Mouse (Mus musculus): ENCODE results near the gene Tmem132b.
"Not testable (repeated sequence)": the region's sequence is repeated elsewhere in the genome, so short reads cannot be mapped to it uniquely, and the experiment has no call there.

Gene Tmem132b

DNA sequence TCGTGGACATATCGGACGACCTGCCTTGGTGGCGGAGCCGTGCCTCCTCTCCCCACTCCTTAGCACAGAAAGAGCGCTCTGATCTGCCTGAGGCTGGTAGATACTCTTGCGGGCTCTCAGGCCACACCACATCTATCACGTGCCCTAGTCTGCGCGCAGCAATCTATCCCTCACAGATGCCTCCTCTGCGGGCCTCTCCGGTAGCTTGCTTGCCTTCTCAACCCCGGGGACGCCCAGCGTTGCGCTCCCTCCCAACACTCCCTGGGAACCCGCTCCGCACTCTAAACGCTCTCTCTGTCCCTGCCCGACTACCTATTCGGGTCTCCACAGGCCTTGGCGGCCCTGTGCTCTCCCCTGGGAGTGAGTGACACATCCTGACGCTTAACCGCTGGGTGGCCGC is at the start of gene Tmem132b:
TSS of gene Tmem132b (plus strand) at position 141 of the 400 bp plus-strand sequence.
- DNase-seq (ENCODE audit: low read depth, low spot score), result no peak

DNA sequence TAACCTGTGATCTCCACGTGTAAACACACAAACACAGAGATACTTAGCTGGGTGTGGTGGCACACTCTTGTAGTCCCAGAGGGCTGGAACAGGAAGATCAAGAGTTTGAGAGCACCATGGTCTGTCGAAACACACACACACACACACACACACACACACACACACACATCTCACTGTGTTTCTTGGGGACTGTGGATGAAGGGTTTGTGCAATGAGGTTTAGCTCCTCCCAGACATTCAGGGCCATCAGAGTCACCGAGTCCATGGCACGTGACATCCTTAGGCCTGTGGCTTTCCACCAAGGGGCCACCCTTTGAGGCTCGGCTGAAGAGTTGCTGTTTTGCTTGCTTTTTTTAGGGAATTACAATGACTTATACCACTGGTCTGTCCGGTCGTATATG is 49.1 kb upstream of the Tmem132b start:
- DNase-seq (ENCODE audit: low read depth, low spot score), result no peak

DNA sequence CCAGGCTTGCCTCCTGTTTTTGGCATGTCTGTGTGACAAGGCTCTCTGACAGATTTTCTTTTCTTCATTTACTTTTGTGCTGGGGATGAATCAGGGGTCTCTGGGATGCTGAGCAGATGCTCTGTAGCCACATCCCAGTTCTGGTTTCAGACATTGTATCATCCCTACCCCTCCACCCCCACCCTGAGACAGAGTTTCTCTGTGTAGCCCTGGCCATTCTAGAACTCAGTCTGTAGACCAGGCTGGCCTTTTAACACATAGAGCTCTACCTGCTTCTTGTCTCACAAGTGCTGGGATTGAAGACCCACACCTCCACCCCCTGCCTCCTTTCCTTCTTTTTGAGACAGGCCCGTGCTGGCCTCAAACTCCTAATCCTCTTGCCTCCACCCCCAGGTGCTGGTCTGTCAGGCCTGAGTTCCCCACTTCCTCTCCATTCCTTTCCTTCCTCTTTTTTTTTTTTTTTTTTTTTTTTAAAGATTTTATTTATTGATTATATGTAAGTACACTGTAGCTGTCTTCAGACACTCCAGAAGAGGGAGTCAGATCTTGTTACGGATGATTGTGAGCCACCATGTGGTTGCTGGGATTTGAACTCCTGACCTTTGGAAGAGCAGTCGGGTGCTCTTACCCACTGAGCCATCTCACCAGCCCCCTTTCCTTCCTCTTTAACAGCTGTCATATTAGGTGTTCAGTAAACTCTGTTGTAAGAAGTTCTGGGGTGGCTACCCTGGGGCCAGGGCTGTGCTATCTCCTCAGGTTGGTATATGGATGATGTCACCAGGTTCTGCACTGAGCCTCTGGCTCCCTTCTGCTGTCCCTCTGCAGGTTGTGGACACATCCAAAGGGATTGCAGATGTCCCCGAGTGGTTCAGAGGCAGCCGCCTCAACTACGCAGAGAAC is 47.6 kb upstream of the Tmem132b start:
- no peak for DNase-seq (ENCODE audit: low read depth, low spot score)

DNA sequence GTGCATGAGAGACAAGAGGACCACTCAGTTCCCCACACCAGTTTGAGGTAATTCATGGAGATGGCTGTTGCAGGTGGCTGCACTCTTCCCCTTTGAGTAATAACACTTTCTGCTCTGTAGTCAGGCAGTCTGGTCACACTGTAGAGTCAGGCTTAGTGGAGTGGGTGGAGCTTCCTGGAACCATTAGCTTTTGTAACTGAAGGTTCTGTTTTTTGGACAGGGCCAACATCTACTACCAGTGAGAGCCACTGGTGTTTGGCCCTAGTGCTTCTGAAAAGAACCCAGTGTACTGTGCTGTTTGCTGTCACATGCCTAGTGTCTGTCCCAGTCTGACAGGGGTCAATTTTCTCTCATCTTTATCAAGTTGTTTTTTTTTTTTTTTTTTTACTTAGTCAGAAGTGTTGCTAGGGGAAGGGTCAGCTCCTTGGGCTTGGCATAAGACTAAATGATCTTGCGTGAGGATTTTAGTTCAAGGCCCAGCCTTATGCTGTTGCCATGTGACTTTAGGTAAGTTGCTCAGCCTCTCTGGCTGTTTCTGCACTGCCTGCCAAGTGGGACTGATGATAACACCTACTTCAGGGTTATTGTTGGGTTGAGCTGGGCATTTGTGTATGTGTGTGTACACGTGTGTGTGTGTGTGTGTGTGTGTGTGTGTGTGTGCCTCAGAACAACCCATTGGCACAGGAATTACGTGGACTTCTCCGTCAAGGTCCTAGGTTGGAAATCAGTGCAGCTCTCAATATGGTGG is 46.4 kb upstream of the Tmem132b start:
- DNase-seq (ENCODE audit: low read depth, low spot score), result no peak

DNA sequence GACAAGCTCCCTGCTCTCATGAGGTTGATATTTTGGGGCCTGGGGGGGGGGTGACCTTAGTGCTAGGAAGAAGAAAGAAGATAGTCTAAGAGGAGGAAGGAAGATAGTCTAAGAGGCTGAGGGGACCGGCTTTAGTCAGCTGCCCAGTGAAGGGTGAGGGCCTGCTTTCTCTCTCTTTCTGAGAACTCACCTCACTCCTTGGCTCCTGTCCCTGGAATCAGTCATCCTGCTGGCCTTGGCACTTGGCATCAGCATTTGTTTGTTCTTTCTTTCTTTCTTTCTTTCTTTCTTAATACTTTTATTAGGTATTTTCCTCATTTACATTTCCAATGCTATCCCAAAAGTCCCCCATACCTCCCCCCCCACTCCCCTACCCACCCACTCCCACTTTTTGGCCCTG is 45.5 kb upstream of the Tmem132b start:
- DNase-seq (ENCODE audit: low read depth, low spot score), result no peak

DNA sequence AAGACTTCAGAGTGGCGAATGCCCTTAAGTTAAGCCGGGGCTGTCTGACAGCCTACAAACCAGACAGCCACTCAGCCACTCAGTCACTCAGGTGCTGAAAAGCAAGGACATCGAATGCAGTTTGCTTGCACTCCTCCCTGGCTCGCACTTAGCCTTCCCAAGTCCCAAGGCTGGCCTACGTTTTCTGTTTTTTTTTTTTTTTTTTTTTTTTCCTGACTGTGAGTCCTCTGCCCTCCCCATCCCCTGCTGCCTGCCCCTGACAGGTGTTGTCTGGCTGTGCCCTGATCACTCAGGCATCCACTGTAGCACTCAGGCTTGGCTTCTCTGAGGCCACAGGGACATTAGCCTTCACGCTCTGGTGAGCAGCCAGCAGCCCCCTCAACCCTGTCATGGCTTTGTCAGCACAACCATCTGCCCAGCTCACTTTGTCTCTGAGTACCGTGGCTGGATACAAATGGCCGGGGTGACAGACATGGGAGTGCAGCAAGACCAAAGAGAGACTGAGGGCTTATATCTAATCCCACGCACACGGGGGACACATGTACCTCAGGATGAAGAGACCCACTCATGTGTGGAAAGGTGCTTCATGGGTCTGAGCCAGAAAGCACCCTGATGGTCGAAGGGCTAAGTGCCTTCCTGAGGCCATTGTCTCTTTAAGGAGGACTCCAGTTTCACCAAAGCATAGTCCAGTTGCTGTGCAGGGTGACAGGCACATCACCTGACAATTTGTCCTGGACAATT is 44.0 kb upstream of the Tmem132b start:
- no peak for DNase-seq (ENCODE audit: low read depth, low spot score)

DNA sequence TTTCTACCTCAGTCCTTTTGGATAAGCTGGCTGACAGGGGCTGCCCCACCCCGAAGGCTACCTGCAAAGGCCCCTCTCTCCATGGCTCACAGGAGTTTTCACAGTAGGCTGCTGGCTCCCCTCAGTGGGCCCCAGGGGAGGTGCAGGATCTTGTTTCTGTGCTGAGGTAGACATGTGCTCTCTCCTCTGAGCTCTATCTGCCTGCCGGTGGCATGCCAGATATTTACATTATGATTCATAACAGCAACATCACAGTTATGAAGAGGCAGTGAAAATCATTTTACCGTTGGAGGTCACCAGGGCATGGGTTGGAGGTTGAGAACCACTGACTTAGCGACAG is 43.5 kb upstream of the Tmem132b start:
- no peak for DNase-seq (ENCODE audit: low read depth, low spot score)

DNA sequence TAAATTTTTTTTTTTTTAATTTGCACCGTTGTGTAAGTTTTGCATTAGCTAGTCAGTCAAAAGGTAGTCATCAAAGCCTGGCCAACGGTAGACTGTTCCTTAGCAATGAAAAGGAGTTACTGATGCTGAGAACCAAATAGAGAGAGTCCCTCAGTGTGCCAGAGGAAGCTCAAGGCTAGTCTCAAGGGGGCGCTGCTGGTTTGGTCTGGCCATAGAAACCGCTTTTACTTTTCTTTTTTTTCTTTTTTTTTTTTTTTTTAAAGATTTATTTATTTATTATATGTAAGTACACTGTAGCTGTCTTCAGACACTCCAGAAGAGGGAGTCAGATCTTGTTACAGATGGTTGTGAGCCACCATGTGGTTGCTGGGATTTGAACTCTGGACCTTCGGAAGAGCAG is 42.6 kb upstream of the Tmem132b start:
- DNase-seq (ENCODE audit: low read depth, low spot score), result not testable (repeated sequence)

DNA sequence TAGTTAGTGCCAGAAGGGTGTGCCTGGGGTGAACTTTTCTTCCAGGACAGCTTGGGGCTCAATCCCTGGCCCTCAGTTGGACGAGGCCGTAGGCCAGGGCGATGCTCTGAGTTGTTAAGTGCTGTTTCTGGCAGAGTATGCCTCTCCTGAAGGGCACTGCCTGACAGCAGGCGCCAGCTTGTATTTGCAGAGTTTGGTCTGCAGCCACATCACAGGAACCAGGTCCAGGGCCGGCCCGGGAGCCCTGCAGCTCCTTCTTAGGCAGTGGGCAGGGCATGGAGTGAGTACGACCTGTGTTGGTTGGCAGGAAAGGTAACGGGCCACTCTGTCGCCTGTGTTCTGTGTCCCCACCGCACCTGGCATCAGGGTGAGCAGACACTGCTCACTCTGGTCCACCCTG is 40.5 kb upstream of the Tmem132b start:
- DNase-seq (ENCODE audit: low read depth, low spot score), result no peak

DNA sequence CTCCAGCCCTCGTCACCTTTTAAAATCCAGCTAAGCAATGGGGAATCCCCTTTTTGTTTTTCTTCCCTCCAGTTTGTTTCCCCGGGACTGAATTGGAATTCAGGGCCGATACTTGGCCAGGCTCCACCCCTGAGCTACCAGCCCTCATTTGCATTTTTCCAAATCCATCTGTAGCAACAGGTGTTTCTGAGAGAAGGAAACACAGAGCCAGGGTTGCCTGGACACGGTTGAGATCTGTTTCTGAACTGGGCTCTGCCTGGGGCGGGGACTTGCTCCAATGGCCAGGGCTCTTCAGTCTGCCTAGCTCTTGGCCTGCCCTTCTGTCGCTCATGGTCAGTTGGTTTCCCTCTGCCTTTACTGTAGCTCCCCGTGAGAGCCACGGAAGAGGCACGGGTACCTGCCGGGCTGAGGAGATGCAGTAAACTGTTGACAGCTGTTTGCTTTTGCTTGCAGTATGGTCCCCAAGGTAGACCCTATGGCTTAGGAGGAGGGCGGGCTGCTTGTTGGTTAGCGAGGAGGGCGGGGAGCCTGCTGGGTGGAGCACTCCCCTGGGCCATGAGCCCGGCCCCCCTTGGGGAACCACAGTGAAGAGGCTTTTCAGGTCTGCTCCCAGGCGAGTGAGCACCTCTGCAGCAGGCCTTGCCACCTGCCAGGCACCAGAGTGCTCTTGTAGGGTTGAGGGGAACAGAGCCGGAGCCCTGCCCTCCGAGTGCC is 39.0 kb upstream of the Tmem132b start:
- DNase-seq (ENCODE audit: low read depth, low spot score), result no peak

DNA sequence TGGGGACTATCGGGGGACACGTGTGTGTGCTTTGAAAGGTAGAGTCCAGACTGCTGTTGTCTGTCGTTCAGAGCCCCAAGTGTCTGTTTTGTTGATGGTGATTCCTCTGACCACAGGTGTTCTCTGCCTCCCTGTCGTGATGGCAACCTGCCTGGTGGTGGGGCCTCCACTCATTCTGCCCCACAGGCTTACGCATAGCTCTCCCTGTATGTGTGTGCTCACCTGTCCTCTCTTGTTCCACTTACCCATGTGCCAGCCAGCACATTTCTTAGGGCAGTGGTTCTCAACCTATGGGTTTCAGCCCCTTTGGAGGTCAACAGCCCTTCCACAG is 38.5 kb upstream of the Tmem132b start:
- DNase-seq (ENCODE audit: low read depth, low spot score), result no peak

DNA sequence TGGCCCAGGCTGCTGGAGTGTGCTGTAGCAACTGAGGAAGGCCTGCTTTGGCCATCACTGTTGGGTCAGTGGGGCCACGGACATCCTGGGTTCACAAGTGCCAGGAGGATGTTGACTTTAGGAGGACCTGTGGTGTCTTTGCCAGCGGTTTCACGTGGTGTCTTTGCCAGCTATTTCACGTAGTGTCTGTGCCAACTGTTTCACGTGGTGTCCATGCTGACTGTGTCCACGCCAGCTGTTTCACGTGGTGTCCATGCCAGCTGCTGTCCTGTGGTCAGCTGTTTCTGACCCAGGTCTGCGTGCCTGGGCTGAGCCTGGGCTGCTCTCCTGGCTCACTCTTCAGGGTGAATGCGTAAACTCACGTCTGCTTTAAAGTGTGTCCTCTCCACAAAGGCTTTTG is 35.9 kb upstream of the Tmem132b start:
- no peak for DNase-seq (ENCODE audit: low read depth, low spot score)

DNA sequence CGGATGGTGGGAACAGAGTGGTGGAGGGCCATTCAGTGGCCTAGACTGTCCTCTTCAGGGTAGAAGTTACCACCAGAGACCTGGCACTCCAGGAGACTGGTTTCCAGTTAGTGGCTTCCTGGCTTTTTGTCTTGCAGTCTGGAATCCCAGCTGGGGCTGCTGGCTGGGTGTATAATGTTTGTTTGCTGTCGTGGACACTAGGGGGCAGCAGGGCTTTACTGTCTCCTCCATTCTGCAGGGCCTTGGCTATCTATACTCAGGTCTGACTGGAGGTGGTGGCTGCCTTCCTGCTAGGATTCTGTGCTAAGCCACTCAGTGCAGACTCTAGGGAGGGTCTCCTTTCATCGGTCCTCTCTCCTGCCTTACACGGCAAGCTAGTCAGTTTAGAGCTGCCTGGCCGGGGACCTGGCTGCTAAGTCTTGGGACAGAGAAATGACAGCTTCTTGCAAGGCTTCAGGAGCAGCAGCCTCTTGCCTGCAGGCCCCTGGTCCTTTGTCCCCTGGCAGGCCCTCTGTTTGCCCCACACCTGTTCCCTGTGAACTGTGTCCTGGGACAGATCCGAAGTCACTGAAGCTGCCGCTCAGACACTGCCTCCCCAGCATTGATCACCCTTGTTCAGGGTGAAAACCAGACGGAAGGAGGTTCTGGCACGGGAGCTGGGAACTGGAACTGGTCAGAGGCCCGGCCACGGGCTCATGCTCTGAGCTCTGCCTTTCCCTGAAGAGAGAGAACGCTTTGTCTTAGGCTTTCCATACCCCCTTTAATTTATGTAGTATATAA is 33.6 kb upstream of the Tmem132b start:
- peak; percentile 53 for DNase-seq (ENCODE audit: low read depth, low spot score)

DNA sequence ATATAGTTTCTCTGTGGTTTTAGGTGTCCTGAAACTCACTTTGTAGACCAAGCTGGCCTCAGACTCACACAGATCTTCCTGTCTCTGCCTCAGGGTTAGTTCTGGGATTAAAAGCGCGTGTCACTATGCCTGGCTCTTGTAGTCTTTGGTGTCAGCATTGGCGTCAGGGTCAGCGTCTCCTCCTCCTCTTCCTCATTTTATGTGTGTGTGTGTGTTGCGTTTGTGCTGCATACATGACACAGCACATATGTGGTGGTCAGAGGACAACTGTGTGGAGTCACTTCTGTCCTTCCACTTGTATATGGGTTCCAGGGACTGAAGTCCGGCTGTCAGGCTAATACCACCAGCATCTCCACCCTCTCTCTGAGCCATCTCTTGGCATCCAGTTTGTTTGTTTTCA is 30.1 kb upstream of the Tmem132b start:
- DNase-seq (ENCODE audit: low read depth, low spot score), result no peak

DNA sequence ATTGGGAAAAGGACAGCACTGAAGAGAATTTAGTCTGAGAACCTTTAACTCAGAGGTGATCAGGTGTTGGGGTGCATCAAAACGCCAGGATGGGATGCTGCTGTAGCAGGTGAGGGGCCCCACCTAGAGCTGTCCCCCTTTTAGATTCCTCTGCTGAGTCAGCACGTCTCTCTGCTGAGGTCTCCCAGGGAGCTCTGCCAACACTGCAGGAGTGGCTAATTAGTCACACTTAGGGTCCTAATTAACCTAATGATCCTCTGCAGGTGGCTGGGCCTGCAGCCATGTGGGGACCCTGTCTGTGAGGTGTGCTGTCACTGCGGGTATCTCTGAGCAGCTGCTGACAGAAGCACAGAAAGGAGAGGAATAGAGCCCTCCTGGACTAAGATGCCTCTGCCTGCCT is 29.4 kb upstream of the Tmem132b start:
- DNase-seq (ENCODE audit: low read depth, low spot score), result no peak

DNA sequence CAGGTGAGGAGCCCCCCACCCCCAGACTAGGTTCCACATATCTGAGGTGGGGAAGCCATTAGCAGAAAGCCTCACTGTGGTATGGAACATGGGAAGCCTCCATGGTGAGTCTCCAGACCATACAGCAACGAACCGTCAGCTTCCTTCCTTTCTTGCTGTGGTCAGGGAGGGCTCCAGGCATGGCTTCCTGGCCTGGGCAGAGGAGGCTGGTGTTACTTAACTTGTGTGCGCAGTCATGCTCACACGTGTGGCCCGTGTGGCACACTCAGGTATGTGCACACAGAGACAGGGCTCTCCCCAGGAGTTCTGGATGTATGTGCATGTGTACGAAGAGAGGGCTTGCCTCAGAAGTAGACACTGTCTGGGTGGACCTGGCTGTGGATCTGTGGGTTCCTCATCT is 27.9 kb upstream of the Tmem132b start:
- no peak for DNase-seq (ENCODE audit: low read depth, low spot score)

DNA sequence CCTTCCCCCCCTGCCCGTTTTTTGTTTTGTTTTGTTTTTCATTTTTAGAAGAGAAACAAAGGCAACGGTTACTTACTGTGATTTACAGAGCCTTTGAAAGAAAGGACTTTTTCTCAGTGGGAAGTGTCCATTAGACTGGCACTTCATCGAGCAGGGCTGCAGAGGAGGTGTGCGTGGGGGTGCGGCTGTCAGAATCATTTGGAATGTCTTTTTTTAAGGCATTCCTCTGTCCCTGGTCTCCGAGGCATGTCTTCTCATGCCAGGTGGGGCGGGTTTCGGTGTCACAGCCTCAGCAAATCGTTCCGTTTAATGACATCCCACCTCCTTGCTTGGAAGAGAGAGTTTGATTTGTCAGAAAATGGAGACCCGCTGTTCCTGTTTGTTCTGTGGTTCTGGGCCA is 26.9 kb upstream of the Tmem132b start:
- no peak for DNase-seq (ENCODE audit: low read depth, low spot score)

DNA sequence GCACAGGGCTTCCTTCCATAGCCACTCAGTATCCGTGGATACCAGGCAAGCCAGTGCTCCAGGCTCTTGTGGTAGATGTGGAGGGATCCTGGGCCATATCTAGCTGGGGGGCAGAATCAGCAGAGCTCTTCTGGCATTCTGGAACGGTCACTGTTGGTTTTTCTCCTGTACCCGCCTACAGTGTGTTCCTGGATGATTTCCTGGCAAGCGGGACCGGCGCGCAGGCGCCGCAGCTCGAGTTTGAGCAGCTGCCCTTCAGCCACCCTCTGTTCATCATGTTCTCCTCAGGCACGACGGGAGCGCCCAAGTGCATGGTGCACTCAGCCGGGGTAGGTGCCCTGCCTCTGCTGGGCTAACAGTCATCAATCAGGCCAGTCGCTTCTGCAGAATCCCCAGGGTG is 25.6 kb upstream of the Tmem132b start:
- no peak for DNase-seq (ENCODE audit: low read depth, low spot score)

DNA sequence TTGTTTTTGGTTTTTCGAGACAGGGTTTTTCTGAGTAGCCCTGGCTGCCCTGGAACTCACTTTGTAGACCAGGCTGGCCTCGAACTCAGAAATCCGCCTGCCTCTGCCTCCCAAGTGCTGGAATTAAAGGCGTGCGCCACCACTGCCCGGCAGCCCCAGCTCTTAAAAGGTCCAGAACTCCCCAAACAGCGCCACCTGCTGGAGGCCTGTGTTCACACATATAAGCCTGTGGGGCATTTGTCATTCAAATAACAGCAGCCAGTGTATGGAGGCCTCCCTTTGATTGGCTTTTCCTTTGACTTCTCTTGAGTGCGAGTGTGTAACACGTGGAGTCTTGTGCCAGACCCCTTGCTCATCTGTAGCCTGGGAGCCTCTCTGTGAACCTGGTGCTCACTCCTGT is 24.0 kb upstream of the Tmem132b start:
- no peak for DNase-seq (ENCODE audit: low read depth, low spot score)

DNA sequence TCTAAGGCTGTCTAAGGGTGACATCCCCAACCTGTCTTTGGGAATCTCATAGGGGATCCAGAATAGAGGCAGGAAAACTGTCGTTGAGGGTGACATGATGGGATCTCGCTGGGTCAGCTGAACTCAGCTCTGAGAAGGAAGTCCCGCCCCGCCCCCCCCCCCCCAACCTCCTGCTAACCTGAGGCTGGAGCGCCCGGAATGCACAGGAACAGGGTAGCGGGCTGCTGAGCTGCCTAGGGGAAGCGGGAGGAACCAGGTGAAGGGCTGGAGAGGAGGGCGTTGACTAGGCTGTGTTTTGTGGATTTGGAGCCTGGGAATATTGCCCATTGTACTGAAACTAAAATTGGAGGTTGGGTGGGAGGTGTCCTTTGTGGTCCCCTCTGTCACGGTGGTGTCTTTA is 23.6 kb upstream of the Tmem132b start:
- no peak for DNase-seq (ENCODE audit: low read depth, low spot score)

DNA sequence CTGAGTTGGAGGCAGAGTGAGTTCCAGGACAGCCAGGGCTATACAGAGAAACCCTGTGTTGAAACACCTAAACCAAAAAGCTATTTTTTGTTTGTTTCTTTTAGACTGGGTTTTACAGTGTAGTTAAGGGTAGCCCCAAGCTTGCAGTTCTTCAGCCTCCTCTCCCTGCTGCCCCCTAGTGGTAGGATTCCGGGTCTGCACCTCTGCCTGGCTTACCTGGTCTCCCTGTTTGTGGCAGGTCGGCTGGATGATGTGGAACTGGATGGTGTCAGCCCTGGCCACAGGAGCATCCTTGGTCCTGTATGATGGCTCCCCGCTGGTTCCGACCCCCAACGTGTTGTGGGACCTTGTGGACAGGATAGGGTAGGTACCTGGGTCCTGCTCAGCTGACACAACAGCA is 22.0 kb upstream of the Tmem132b start:
- DNase-seq (ENCODE audit: low read depth, low spot score), result peak; percentile 41
